Mouse (Mus musculus): ENCODE data around the gene Tmem211. TPM values are rescaled to one million over a fixed set of nuclear protein-coding genes. Genes with fewer than 3 reads are reported as not detected.

The Tmem211 gene
- total and polyA plus RNA-seq, 2 experiments from 2014 or later = not detected

DNA sequence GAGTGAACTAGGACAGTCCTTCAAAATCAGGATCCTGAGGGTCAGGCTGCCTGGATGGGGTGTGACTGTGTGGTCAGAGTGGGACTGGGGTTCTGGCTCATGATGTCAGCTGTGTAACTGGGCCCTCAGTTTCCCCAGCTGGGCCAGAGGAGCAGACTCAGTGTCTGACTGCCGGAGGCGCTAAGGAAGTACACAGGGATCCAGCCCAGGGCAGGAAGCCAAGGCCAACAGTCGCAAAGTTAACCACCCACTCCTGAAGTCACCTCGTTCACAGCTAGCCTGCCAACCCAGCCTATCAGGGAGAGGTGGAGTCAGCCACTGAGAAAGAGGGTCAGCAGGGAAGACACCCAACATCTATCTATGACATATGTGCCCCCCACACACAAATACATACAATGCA, 18.7 kb upstream of the Tmem211 start:
- Histone ChIP-seq H3K4me2 (ENCODE audit: low read depth, low read length) (no peak overlapping the region), H3K9me3 (replicated peaks; ENCODE audit: control insufficient read depth, low read length) (0 out of 2 replicates have a peak, but pooled peaks cover 3% of the 10 kb centered on the region), H3K9ac (replicated peaks; ENCODE audit: low read depth, low read length) (no peak overlapping the region), H3K4me1 (ENCODE audit: control insufficient read depth, insufficient read depth) (peaks cover 13% of the 10 kb centered on the region), H3K27ac (ENCODE audit: low read depth) (peak overlapping the region; percentile 92), H3K36me3 (replicated peaks; ENCODE audit: control insufficient read depth, insufficient read depth, low read length) (no peaks in the 10 kb centered on the region), H3K27me3 (ENCODE audit: control insufficient read depth, insufficient read depth, low read length) (no peaks in the 10 kb centered on the region), H3K4me3 (ENCODE audit: low read depth, low read length) (no peak overlapping the region)
- no peak for DNase-seq (ENCODE audit: low spot score)
- 38% methylated on average over 4 of the region's 4 CpGs for WGBS
- no peak for TF ChIP-seq EP300 (IDR thresholded peaks at IDR 0.05; ENCODE audit: low read depth)
- no peak for TF ChIP-seq CTCF (IDR thresholded peaks at IDR 0.05; ENCODE audit: low read depth)
- ATAC-seq (ENCODE audit: insufficient read depth, low read depth) = no peak

DNA sequence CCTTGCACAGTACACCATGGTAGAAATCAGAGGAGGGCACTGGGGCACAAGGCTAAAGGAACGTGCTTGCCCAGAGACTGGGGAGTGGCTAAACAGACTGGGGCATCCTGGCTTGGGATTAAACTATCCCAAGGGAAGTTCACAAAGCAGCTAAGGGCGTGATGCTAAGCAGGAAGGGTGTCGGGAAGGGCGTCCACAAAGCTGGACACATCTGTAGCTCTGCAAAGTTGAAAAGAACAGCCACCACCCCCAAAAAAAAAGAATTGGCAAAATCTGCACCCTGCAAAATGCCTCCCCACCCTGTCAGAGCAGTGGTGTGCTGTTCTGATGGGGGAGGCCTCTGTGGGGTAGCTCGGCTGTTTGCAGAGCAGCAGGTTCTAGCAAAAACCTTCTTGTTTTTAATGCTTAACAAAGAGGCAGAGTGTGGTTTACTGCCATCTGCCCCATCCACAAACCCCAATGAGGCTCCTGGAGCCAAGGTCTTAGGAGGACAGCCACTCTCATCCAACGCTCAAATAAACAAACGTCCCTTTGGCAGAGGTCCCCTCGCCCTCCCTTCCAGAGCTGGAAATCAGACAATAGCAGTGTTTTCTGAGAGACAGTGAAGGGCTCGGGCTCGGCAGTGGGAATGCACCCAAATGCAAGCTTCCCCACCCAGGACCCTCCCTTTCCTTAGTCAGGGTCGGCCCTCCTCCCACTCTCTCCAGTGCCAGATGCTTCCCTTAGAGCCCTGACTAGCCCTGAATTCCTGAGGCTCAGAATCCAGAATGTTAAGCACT, 17.9 kb upstream of the Tmem211 start:
- peaks cover 13% of the 10 kb centered on the region for H3K4me1 ChIP-seq (ENCODE audit: control insufficient read depth, insufficient read depth)
- TF ChIP-seq EP300 (IDR thresholded peaks at IDR 0.05; ENCODE audit: low read depth) (no peak), CTCF (IDR thresholded peaks at IDR 0.05; ENCODE audit: low read depth) (no peak)
- no peak overlapping the region for H3K4me3 ChIP-seq (ENCODE audit: low read depth, low read length)
- H3K4me2 ChIP-seq (ENCODE audit: low read depth, low read length) = no peak overlapping the region
- no peaks in the 10 kb centered on the region for H3K9me3 ChIP-seq (replicated peaks; ENCODE audit: control insufficient read depth, low read length)
- peak; percentile 73 for ATAC-seq (ENCODE audit: insufficient read depth, low read depth)
- no peaks in the 10 kb centered on the region for H3K36me3 ChIP-seq (replicated peaks; ENCODE audit: control insufficient read depth, insufficient read depth, low read length)
- WGBS = 41% methylated on average over 11 of the region's 11 CpGs
- peak overlapping the region; percentile 92 for H3K27ac ChIP-seq (ENCODE audit: low read depth)
- peak; percentile 84 for DNase-seq (ENCODE audit: low spot score)
- H3K9ac ChIP-seq (replicated peaks; ENCODE audit: low read depth, low read length) = no peak overlapping the region
- no peaks in the 10 kb centered on the region for H3K27me3 ChIP-seq (ENCODE audit: control insufficient read depth, insufficient read depth, low read length)

DNA sequence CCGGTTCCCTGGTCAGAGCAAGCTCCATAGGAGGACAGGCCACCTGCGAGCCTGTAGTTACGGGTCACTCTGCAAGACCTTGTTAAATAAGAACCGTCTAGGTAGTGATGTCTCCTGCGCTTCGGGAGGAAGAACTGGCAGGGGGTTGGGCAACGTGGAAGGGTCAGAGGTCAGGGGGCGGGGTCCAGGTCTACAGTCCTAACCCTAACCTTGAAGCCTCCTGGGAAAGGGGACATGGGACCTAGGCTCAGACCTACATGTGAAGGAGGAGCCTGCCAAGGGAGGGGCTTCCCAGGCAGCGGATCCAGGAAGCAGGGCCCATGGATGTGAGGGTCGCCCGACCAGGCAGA, 17.3 kb upstream of the Tmem211 start:
- no peak for TF ChIP-seq CTCF (IDR thresholded peaks at IDR 0.05; ENCODE audit: low read depth)
- no peak overlapping the region for H3K9ac ChIP-seq (replicated peaks; ENCODE audit: low read depth, low read length)
- H3K9me3 ChIP-seq (replicated peaks; ENCODE audit: control insufficient read depth, low read length) = no peaks in the 10 kb centered on the region
- no peak for DNase-seq (ENCODE audit: low spot score)
- ATAC-seq (ENCODE audit: insufficient read depth, low read depth) = no peak
- 44% methylated on average over 11 of the region's 11 CpGs for WGBS
- no peak overlapping the region for H3K4me3 ChIP-seq (ENCODE audit: low read depth, low read length)
- no peaks in the 10 kb centered on the region for H3K27me3 ChIP-seq (ENCODE audit: control insufficient read depth, insufficient read depth, low read length)
- H3K27ac ChIP-seq (ENCODE audit: low read depth) = peak overlapping the region; percentile 92
- H3K4me2 ChIP-seq (ENCODE audit: low read depth, low read length) = no peak overlapping the region
- peaks cover 13% of the 10 kb centered on the region for H3K4me1 ChIP-seq (ENCODE audit: control insufficient read depth, insufficient read depth)
- H3K36me3 ChIP-seq (replicated peaks; ENCODE audit: control insufficient read depth, insufficient read depth, low read length) = no peaks in the 10 kb centered on the region

DNA sequence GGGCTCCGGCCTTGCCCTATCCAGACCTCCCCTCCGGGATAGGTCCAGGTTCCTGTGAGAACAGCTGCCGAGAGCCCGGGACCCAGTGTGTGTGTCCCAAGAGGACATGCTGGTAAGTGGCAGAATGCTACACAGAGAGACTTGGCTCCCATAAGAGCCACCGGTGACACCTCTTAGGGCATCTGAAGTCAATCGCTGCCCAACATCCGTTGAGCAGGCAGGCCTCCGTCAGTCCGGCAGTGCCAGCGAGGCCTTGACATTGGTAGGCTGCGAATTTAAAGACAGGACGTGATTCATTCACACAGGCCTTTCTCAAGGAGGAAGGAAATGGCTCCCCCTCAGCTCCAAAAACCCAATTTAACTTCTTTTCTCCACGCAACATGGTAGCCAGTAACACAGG, 16.8 kb upstream of the Tmem211 start:
- no peak overlapping the region for H3K4me2 ChIP-seq (ENCODE audit: low read depth, low read length)
- H3K27ac ChIP-seq (ENCODE audit: low read depth) = peak overlapping the region; percentile 92
- H3K9me3 ChIP-seq (replicated peaks; ENCODE audit: control insufficient read depth, low read length) = no peaks in the 10 kb centered on the region
- no peak for DNase-seq (ENCODE audit: low spot score)
- no peak for ATAC-seq (ENCODE audit: insufficient read depth, low read depth)
- peaks cover 13% of the 10 kb centered on the region for H3K4me1 ChIP-seq (ENCODE audit: control insufficient read depth, insufficient read depth)
- no peak overlapping the region for H3K9ac ChIP-seq (replicated peaks; ENCODE audit: low read depth, low read length)
- TF ChIP-seq EP300 (IDR thresholded peaks at IDR 0.05; ENCODE audit: low read depth) = no peak
- no peak for TF ChIP-seq CTCF (IDR thresholded peaks at IDR 0.05; ENCODE audit: low read depth)
- WGBS = 74% methylated on average over 13 of the region's 13 CpGs
- no peaks in the 10 kb centered on the region for H3K27me3 ChIP-seq (ENCODE audit: control insufficient read depth, insufficient read depth, low read length)
- no peak overlapping the region for H3K4me3 ChIP-seq (ENCODE audit: low read depth, low read length)
- H3K36me3 ChIP-seq (replicated peaks; ENCODE audit: control insufficient read depth, insufficient read depth, low read length) = no peaks in the 10 kb centered on the region

DNA sequence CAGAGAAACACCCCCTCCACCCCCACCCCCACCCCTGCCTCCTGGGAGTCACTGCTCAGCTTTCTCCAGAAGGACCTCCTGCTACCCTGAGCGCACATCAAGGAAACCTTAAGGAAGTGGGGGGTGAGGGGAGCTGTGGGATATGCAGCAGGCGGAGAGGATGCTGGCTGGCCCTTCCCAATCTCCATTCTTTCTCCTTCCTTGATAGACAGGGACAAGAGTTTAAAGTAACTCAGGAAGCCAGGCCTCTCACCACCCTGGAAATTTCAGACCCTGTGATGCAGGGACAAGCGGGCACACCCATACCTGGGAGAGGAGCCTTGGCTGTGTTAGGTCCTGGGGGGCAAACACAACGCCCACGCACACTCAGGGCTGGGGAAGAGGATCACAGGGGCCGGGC, 16.4 kb upstream of the Tmem211 start:
- no peaks in the 10 kb centered on the region for H3K9me3 ChIP-seq (replicated peaks; ENCODE audit: control insufficient read depth, low read length)
- 72% methylated on average over 6 of the region's 6 CpGs for WGBS
- no peaks in the 10 kb centered on the region for H3K27me3 ChIP-seq (ENCODE audit: control insufficient read depth, insufficient read depth, low read length)
- H3K4me2 ChIP-seq (ENCODE audit: low read depth, low read length) = no peak overlapping the region
- ATAC-seq (ENCODE audit: insufficient read depth, low read depth) (no peak), DNase-seq (ENCODE audit: low spot score) (peak; percentile 63)
- TF ChIP-seq EP300 (IDR thresholded peaks at IDR 0.05; ENCODE audit: low read depth) = no peak
- TF ChIP-seq CTCF (IDR thresholded peaks at IDR 0.05; ENCODE audit: low read depth) = no peak
- H3K4me3 ChIP-seq (ENCODE audit: low read depth, low read length) = no peak overlapping the region
- H3K27ac ChIP-seq (ENCODE audit: low read depth) = peak overlapping the region; percentile 92
- H3K4me1 ChIP-seq (ENCODE audit: control insufficient read depth, insufficient read depth) = peaks cover 13% of the 10 kb centered on the region
- H3K9ac ChIP-seq (replicated peaks; ENCODE audit: low read depth, low read length) = no peak overlapping the region
- no peaks in the 10 kb centered on the region for H3K36me3 ChIP-seq (replicated peaks; ENCODE audit: control insufficient read depth, insufficient read depth, low read length)

Data from heart, postnatal 0 days (tissue).